Mouse (Mus musculus): ENCODE results near the gene Ocrl. TPM values are rescaled to one million over a fixed set of nuclear protein-coding genes. Genes with fewer than 3 reads are reported as not detected.
A peak's percentile ranks its signal among the peaks of the same experiment; 100 is the strongest.

Gene Ocrl
- 24.9 and 27.5 TPM in 2 replicates for polyA plus RNA-seq (2016; fragmentation: Nextera tagmentation; extraction: Ambion mirVana)

- H3K27ac ChIP-seq: peak within 1 kb of the TSS; percentile 77
These were observed at the start of gene Ocrl for GRCm38 (mm10) chrX:47912306-47912792. Ocrl (plus strand) TSS chrX:47912387.

DNA sequence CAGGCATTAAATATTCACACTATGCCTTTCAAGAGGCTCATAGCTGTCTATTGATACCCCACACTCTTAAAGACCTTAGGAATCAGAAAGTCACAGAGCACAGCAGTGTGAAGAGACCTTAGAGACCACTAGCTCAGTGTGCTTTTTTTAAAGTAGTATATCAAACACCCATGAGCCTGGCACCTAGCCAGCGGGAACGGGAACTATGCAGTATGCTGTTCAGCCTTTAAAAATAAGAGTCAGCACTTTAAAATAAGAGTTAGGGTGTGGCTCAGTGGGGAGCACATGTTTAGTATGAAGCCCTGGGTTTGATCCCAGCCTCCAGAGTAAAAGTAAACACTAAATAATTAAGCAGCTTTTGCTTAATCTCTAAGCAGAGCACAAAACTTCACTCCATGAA is 32.1 kb upstream of the Ocrl start:
- H3K4me2 ChIP-seq: no peak overlapping the region
- 75% methylated on average over 2 of the region's 2 CpGs for WGBS
- no peak for ATAC-seq (ENCODE audit: low FRiP score)

More at GRCm38 (mm10) chrX:47912306-47912792, at the start of gene Ocrl:
- WGBS: 16% methylated on average over 33 of the region's 35 CpGs
- no peaks in the 10 kb centered on the region for H3K36me3 ChIP-seq (replicated peaks)
- peak; percentile 92 for ATAC-seq (ENCODE audit: low FRiP score)
- no peaks in the 10 kb centered on the region for H3K9me3 ChIP-seq
- H3K9ac ChIP-seq: peak within 1 kb of the TSS; percentile 83
- H3K27me3 ChIP-seq: no peaks in the 10 kb centered on the region
- peak within 1 kb of the TSS; percentile 62 for H3K4me3 ChIP-seq (replicated peaks)
- peaks cover 5% of the 10 kb centered on the region for H3K4me1 ChIP-seq
- peak within 1 kb of the TSS; percentile 55 for H3K4me2 ChIP-seq

DNA sequence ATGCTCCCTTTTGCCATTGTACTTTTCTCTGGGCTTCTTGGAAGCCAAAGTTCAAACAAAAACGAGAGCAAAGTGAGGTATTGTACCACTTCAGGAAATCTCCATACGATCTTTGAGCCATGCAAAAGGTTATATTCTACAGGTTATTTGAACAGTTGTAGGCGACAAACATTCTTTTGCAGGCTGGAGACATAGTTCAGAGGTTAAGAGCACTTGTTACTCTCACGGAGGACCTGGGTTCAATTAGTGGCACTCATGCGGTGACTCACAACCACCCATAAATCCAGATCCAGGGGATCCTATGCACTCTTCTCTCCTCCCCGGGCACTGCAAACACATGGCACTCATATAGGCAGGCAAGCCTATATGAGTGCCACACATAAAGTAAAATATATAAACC is 29.4 kb upstream of the Ocrl start:
- no peak overlapping the region for H3K27ac ChIP-seq
- 78% methylated on average over 6 of the region's 6 CpGs for WGBS
- no peak for ATAC-seq (ENCODE audit: low FRiP score)
- H3K27me3 ChIP-seq: no peaks in the 10 kb centered on the region
- H3K4me2 ChIP-seq: no peak overlapping the region
- H3K36me3 ChIP-seq (replicated peaks): no peaks in the 10 kb centered on the region
- H3K9me3 ChIP-seq: no peaks in the 10 kb centered on the region
- H3K4me1 ChIP-seq: no peaks in the 10 kb centered on the region
- H3K9ac ChIP-seq: no peak overlapping the region
- no peak overlapping the region for H3K4me3 ChIP-seq (replicated peaks)

More for the DNA sequence above, 32.1 kb upstream of the Ocrl start:
- H3K9me3 ChIP-seq: no peaks in the 10 kb centered on the region
- no peaks in the 10 kb centered on the region for H3K36me3 ChIP-seq (replicated peaks)
- no peak overlapping the region for H3K27ac ChIP-seq
- H3K27me3 ChIP-seq: no peaks in the 10 kb centered on the region
- no peak overlapping the region for H3K9ac ChIP-seq
- H3K4me1 ChIP-seq: no peaks in the 10 kb centered on the region
- no peak overlapping the region for H3K4me3 ChIP-seq (replicated peaks)

- H3K4me3 ChIP-seq (replicated peaks): no peak overlapping the region
- H3K4me2 ChIP-seq: no peak overlapping the region
- no peaks in the 10 kb centered on the region for H3K9me3 ChIP-seq
- no peaks in the 10 kb centered on the region for H3K27me3 ChIP-seq
- H3K27ac ChIP-seq: no peak overlapping the region
- ATAC-seq (ENCODE audit: low FRiP score): no peak
- 82% methylated on average over 2 of the region's 2 CpGs for WGBS
- H3K36me3 ChIP-seq (replicated peaks): no peaks in the 10 kb centered on the region
- H3K4me1 ChIP-seq: no peaks in the 10 kb centered on the region
- H3K9ac ChIP-seq: no peak overlapping the region
These were observed 24.8 kb upstream of the Ocrl start for GRCm38 (mm10) chrX:47887401-47887800.

GRCm38 (mm10) chrX:47891243-47891906 is 20.8 kb upstream of the Ocrl start:
- peak; percentile 30; the same call in 1 of the 2 replicates for ATAC-seq (ENCODE audit: low FRiP score)
- no peaks in the 10 kb centered on the region for H3K27me3 ChIP-seq
- peak overlapping the region; percentile 57 for H3K4me3 ChIP-seq (replicated peaks)
- H3K9ac ChIP-seq: peak overlapping the region; percentile 65
- no peak overlapping the region for H3K27ac ChIP-seq
- H3K4me2 ChIP-seq: peak overlapping the region; percentile 58
- H3K36me3 ChIP-seq (replicated peaks): no peaks in the 10 kb centered on the region
- WGBS: 17% methylated on average over 11 of the region's 12 CpGs
- H3K4me1 ChIP-seq: no peaks in the 10 kb centered on the region
- no peaks in the 10 kb centered on the region for H3K9me3 ChIP-seq

DNA sequence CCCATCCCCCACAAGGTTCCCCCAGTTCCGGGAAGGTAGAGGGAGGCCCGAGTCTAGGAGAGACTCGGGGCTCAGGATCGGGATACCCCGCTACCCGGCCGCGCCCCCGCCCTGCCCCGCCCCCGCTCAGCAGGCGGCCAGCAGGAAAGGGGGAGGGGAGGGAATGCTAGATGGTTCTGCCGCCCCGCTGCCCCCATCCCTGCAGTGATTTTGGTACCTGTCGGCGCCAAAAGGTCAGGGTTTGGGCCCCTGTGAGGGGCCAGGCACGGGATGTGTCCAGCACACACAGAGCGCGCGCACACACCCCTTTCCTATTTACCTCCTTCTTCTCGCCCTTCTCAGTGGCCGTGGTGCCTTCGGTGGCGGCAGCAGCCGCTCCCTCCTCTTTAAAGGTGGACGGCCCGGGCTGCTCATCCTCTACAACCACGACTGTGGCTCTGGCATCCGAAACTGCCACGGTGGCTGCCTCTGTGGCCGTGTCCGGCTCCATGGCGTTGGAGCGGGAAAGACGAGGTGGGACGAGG is 20.2 kb upstream of the Ocrl start:
- peak overlapping the region; percentile 58 for H3K4me2 ChIP-seq
- H3K9me3 ChIP-seq: no peaks in the 10 kb centered on the region
- peak overlapping the region; percentile 65 for H3K9ac ChIP-seq
- H3K27me3 ChIP-seq: no peaks in the 10 kb centered on the region
- H3K36me3 ChIP-seq (replicated peaks): no peaks in the 10 kb centered on the region
- 23% methylated on average over 20 of the region's 36 CpGs for WGBS
- ATAC-seq (ENCODE audit: low FRiP score): peak; percentile 84
- H3K27ac ChIP-seq: peak overlapping the region; percentile 69; the same call in 1 of the 2 replicates
- peak overlapping the region; percentile 57 for H3K4me3 ChIP-seq (replicated peaks)
- H3K4me1 ChIP-seq: no peaks in the 10 kb centered on the region

DNA sequence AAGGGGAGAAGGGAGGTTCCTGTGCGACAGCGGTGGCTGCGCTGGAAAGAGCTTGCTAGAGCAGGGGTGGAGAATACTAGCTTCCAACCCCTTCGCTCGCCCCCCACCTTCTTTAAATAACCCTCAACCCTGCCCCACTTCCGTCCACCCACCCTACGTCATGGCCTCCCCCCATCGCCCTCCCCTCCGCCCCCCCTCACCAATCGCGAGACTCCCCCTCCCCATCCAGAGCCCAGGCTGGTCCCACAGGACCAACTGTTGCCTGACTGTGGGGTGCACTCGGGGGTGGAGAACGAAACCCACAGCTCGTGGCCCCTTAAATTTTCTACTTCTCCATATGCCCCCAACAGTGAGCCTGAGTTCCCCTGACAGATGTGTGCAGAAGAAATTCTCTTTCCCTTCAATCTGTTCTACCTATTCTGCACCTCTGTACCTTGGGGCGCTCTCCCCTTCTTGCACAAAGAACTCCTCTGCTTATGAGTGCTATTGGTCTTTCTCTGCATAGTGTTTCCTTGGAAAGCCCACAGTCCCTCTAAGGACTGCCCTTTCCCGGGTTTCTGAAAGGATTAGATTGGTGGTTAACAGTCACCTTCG is 19.7 kb upstream of the Ocrl start, which contains the start of gene Smarca1:
Gene Smarca1, minus strand, starts transcription at position 544 of the 594 bp plus-strand sequence.
- Histone ChIP-seq H3K4me2 (peak within 1 kb of the TSS; percentile 58), H3K27me3 (no peaks in the 10 kb centered on the region), H3K36me3 (replicated peaks) (no peaks in the 10 kb centered on the region), H3K27ac (peak within 1 kb of the TSS; percentile 69; the same call in 1 of the 2 replicates), H3K9me3 (no peaks in the 10 kb centered on the region), H3K9ac (peak within 1 kb of the TSS; percentile 65), H3K4me3 (replicated peaks) (peak within 1 kb of the TSS; percentile 57), H3K4me1 (no peaks in the 10 kb centered on the region)
- WGBS: 25% methylated on average over 12 of the region's 17 CpGs
- ATAC-seq (ENCODE audit: low FRiP score): peak; percentile 84

GRCm38 (mm10) chrX:47912904-47913542 is 836 bp downstream of the Ocrl start:
- H3K9me3 ChIP-seq: no peaks in the 10 kb centered on the region
- peaks cover 5% of the 10 kb centered on the region for H3K4me1 ChIP-seq
- H3K9ac ChIP-seq: peak overlapping the region; percentile 47; the same call in 1 of the 2 replicates
- no peaks in the 10 kb centered on the region for H3K36me3 ChIP-seq (replicated peaks)
- ATAC-seq (ENCODE audit: low FRiP score): no peak
- peak overlapping the region; percentile 62 for H3K4me3 ChIP-seq (replicated peaks)
- H3K27me3 ChIP-seq: no peaks in the 10 kb centered on the region
- H3K27ac ChIP-seq: no peak overlapping the region
- peak overlapping the region; percentile 55 for H3K4me2 ChIP-seq
- 22% methylated on average over 8 of the region's 8 CpGs for WGBS

- WGBS: 82% methylated on average over 7 of the region's 7 CpGs
- no peak overlapping the region for H3K27ac ChIP-seq
- H3K9me3 ChIP-seq: no peaks in the 10 kb centered on the region
- no peak overlapping the region for H3K4me3 ChIP-seq (replicated peaks)
- H3K4me1 ChIP-seq: peaks cover 5% of the 10 kb centered on the region
- H3K4me2 ChIP-seq: no peak overlapping the region
- no peak overlapping the region for H3K9ac ChIP-seq
- H3K36me3 ChIP-seq (replicated peaks): no peaks in the 10 kb centered on the region
- no peak for ATAC-seq (ENCODE audit: low FRiP score)
- H3K27me3 ChIP-seq: no peaks in the 10 kb centered on the region
These were observed 1.4 kb downstream of the Ocrl start for GRCm38 (mm10) chrX:47913543-47913938.

- H3K4me2 ChIP-seq: no peak overlapping the region
- 82% methylated on average over 1 of the region's 1 CpGs for WGBS
- H3K36me3 ChIP-seq (replicated peaks): no peaks in the 10 kb centered on the region
- no peaks in the 10 kb centered on the region for H3K9me3 ChIP-seq
- ATAC-seq (ENCODE audit: low FRiP score): no peak
- H3K27me3 ChIP-seq: no peaks in the 10 kb centered on the region
- H3K27ac ChIP-seq: no peak overlapping the region
- H3K4me3 ChIP-seq (replicated peaks): no peak overlapping the region
- H3K4me1 ChIP-seq: peaks cover 5% of the 10 kb centered on the region
- H3K9ac ChIP-seq: no peak overlapping the region
These were observed 4.6 kb downstream of the Ocrl start for GRCm38 (mm10) chrX:47916831-47917230.

- no peaks in the 10 kb centered on the region for H3K36me3 ChIP-seq (replicated peaks)
- no peak overlapping the region for H3K27ac ChIP-seq
- H3K4me2 ChIP-seq: no peak overlapping the region
- H3K4me1 ChIP-seq: no peaks in the 10 kb centered on the region
- H3K4me3 ChIP-seq (replicated peaks): no peak overlapping the region
- no peaks in the 10 kb centered on the region for H3K27me3 ChIP-seq
- H3K9me3 ChIP-seq: no peaks in the 10 kb centered on the region
- H3K9ac ChIP-seq: no peak overlapping the region
- 90% methylated on average over 5 of the region's 5 CpGs for WGBS
- no peak for ATAC-seq (ENCODE audit: low FRiP score)
These were observed 8.4 kb downstream of the Ocrl start for GRCm38 (mm10) chrX:47920541-47920940.

DNA sequence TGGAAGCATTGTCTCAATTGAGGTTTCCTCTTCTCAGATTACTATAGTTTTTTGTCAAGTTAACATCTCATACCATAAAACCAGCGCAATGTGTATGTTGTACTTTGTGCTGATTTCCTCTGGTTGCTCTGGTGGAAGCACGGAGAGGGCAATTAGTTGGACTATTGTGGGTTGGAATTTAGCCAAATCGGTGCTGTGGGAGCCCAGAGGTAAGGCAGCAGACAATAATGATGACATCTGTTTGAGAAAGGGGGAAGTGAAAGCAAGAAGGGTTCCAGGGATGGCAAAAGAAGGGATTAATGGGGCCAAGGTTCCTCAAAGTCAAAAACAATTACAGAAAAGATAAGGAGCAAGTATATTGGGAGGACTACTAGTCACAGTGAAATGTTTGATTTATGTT is 15.8 kb downstream of the Ocrl start:
- Histone ChIP-seq H3K9ac (no peak overlapping the region), H3K27me3 (no peaks in the 10 kb centered on the region), H3K27ac (no peak overlapping the region), H3K4me2 (no peak overlapping the region), H3K9me3 (no peaks in the 10 kb centered on the region), H3K4me3 (replicated peaks) (no peak overlapping the region), H3K4me1 (no peaks in the 10 kb centered on the region), H3K36me3 (replicated peaks) (no peaks in the 10 kb centered on the region)
- no peak for ATAC-seq (ENCODE audit: low FRiP score)
- WGBS: 68% methylated on average over 3 of the region's 3 CpGs

Data from forebrain, embryonic 12.5 days (tissue).